Mouse (Mus musculus) urinary bladder, postnatal 36 days (tissue): Measurements from ENCODE around the gene Cnot10.
"Not testable (repeated sequence)": the region's sequence is repeated elsewhere in the genome, so short reads cannot be mapped to it uniquely, and the experiment has no call there.

Experiments used
- DNase-seq, 2 experiments: peaks; one replicate each; pipeline ENCODE4 v3.0.0; 2022; ENCODE audit warnings: low spot score in 2 of 2, mixed read lengths in 1 of 2

The Cnot10 gene

DNA sequence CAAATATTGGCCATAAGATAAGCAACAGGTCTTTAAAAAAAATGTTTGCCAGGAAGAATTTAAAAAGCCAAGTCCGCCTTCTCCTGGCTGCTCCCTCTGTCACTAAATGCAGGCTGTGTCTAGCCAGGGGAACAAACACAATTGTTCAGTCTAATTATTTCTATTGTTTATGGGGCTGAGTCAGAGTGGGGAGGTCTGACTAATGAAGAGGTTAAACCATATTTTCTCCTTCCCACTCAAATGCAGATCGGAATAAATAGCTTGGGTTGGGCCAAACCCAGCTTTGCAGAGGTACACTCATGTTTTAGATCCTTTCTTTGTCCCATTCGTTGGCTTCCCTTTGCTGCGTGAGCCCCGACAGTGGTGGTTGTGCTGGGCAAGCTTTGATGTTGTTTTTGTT lies 9.4 kb upstream of the Cnot10 start:
- no peak for DNase-seq

DNA sequence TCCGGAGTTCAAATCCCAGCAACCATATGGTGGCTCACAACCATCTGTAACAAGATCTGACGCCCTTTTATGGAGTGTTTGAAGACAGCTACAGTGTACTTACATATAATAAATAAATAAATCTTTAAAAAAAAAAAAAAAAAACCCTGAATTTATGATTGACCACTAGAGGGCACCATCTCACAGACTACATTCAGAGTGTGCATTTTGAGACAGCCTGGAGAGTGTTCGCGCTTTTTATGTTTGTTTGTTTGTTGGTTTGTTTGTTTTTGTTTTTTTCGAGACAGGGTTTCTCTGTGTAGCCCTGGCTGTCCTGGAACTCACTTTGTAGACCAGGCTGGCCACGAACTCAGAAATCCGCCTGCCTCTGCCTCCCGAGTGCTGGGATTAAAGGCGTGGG lies 8.5 kb upstream of the Cnot10 start:
- DNase-seq = not testable (repeated sequence)

DNA sequence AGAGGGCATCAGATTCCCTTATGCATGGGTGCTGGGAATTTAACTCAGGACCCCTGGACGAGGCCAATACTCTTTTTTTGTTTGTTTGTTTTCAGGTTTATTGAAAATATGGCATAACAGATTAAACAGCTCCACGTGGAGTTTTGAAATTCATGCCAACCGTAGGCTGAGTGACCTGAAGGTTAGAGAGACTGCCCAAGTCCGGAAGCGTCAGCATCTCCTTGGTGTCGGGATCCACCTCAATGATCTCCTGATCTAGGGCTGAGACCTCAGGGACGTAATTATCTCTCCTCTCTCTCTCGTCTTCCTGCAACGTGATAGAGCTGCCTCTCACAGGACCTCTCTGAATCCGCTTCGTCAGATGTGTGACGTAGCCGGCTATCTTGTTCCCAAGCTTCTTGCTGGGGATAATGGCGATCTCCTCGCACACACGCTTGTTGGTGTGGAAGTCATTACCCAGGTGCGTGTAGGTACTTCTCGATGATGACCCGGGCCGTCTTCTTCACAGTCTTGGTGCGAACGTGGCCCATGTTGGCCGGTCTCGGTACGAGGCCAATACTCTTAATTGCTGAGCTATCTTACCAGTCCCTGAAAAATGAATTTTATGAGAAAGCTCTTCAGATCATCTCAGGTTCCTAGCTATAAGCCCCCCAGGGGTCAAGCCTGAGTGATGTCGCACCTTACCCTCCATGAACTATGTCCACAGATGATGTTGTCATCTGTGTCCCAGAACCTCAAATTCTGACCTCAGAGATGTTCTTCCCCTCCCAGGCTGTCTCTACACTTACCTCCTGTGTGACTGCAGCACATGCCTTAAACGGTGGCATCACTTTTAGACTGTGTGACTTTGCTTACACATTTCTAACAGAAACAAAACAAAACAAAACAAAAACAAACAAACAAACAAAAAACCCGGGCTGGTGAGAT lies 7.8 kb upstream of the Cnot10 start:
- DNase-seq = no peak

DNA sequence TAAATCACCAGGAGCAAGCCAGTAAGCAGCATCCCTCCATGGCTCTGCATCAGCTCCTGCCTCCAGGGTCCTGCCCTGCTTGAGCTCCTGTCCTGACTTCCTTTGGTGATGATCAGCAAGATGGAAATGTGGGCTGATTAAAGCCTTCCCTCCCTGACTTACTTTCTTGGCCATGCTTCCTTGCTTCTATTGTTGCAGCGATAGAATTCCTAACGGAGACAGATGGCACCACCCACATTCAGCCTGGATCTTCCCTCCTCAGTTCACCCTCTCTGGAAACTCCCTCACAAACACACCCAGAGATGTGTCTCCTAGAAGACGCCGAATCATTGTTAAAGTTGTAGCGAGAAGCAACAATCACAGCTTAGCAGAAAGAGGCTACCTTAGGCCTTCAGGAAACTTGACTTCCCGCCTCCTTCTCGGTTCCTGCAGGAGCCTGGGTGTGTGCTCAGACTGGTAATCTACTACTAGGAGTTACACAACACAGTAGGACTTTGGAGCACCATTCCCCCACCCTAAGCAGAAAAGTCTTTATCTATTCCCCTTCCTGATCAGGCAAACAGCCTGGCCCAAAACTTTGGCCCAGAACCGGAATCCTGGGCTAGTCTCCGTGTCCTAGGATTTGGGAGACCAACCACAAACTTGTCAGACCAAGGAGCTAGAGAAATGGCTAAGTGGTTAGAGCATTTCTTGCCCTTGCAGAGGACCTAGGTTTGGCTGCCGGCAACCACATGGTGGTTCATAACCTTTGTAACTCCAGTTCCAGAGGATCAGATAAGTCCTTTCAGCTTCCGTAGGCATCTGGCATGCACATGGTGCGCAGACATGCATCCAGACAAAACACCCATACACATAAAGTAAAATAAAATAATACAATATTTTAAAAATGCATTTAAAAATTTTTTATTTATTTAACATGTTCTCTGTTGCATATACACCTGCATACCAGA lies 6.8 kb upstream of the Cnot10 start:
- no peak for DNase-seq

DNA sequence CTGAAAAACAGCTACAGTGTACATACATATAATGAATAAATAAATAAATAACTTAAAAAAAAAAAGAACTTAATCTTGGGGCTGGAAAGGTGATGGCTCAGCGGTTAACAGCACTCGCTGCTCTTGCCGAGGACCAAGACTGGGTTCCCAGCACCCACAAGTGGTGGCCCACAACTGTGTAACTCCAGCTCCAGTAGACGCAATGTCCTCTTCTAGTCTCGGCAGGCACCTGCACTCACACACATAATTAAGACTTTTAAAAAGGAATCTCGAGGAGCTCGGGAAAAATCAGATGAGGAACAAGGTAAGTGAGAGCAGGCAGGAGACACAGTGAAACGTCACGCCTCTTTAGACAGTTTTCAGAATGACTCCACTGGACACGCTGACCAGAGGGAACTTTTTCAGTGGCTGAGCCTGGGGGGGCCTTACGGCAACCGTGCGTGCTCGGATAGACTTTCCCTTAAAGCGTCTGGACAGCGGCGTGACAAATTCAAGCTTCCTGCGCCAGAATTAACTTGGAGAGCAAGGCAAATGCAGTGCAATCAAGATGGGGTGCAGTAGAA lies 717 bp downstream of the Cnot10 start:
- no peak for DNase-seq

DNA sequence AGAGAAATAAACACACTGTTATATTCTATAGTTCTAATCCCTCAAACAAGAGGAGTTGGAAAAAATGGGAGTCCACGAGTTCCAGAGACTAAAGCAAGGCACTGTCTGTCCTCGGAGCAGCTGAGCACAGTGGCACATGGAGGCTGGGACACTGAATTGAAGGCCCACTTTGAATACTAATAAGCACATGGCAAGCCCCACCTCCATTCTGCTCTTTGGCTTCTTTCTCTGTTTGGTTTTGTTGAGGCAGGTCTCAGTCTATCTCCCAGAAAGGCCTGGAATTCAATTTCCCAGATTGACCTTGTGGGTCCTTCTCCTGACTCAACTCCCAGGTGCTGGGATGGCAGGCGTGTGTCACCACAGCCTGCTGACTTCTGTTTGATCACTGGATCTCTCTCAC lies 3.2 kb downstream of the Cnot10 start:
- no peak for DNase-seq

DNA sequence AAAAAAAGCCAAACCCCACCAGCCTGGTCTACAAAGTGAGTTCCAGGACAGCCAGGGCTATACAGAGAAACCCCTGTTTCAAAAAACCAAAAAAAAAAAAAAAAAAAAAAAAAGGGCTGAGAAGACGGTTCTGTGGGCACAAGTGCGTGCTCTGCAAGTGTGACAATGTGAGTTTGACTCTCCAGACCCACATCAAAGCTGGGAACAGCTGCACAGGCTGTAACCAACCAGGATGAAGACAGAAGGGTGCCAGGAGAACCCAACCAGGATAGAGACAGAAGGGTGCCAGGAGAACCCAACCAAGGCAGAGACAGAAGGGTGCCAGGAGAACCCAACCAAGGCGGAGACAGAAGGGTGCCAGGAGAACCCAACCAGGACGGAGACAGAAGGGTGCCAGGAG lies 3.8 kb downstream of the Cnot10 start:
- no peak for DNase-seq

DNA sequence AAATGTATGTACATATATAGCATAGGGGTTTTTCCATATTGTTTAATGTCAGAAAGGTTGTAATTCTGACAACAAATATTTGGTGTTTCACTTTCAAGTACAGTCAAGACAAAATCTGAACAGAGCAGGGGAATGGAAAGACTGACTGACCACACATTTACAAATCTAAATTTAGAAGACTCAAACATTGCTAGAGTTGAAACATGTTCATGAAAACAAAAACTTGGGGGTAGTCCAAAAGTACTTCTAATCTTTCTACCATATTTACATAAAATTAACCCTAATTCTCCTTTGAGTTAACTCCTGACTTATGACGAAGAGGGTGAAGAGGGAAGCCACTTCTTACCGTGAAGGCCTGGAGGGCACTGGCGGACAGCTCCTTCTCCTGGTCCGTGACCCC lies 7.7 kb downstream of the Cnot10 start:
- DNase-seq = no peak

DNA sequence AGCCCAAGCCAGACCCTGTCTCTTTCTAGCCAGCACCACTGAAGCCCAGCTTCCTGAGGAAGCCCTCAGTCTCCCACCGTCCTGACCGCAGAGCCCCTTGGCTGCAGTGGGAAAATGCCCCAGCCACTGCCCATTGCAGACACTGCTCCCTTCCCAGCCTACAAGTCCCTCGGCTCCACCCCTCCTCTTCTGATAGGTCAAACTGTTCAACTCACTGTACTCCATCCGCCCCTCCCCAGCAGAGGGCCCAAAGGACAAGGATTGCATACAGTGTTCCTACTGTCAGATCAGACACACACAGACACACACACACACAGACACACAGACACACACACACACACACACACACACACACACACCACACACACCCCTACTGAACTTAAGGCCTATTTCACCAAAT lies 13.3 kb downstream of the Cnot10 start:
- DNase-seq = no peak

DNA sequence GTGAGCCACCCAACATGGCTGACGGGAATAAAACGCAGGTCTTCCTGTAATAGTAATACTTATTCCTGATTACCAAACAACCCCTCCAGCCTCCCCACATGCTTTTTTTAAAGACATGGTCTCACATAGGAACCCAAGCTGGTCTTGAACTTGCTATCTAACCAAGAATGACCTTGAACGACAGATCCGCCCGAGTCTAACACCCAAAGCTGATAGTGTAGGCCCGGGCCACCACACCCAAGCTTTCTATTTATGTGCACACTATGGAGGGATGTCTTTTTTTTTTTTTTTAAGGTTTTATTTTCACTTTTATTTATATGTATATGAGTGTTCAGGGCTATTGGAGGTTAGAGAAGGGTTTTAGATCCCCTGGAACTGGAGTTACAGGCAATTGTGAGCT lies 15.8 kb downstream of the Cnot10 start:
- DNase-seq = no peak

DNA sequence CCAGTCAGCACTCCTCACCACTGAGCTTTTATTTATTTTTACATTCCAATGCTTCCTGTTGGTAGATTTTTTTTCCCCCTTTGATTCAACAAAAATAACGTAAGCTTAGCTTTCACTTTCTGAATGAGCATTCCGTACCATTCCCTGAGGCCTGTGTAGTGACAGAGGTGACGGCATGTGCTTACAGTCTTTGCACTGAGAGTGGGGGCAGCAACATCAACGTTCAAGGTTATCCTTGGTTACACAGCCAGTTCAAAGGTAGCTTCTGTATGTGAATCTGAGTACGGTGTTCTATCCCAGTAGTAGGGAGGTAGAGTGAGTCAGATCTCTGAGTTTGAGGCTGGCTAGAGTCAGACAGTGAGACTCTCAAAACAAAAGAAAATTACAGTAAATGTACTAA lies 18.8 kb downstream of the Cnot10 start:
- DNase-seq = no peak

DNA sequence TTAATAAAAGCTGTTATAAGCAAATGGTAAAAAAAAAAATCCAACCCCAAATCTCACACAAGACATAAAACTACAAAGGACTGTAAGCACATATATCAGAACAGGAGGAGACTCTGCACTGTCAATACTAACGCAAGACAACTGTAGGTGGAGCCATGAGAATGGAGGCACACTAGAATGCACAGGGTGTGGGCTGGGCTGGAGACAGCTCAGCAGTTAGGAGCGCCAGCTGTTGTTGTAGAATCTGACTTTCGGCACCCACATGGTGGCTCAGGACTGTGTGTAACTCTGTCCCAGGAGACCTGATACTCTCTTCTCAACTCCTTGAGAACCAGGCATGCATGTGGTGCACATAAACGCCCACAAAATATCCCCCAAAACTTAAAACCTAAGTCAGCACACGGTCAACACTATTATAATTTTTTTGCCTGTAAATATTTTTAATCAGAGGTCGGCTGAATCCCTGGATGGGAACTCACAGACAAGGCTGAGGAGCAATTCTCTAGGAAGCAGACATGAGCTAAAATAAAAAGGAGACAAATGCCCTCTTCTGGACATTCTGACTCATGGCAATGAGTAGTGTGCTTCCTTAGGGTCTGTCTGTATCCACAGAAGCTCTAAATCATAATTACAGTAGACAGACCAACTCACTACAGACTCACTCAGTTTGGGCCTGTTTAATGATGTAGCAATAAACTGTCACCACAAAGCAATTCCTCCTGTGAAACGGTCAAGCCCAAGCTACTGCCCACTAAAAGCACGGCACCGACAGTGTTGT lies 25.6 kb downstream of the Cnot10 start:
- no peak for DNase-seq

DNA sequence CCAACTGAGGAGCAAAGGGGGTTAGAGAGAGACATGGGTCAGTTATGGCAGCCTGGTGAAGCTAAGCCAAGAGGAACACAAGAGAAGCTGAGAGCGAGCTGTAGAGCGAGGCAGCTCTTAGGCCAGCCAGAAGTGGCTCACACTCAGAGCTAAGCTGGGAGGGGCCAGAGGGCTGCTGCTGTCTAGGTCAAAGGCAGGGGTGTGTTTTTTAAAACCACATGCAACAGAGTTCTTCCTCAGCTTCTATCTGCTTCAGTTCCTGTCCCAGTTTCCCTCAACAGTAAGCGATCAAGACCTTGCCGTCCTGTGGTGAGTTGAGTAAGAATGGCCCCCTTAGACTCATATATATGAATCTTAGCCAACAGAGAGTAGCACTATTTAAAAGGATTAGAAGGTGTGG lies 27.0 kb downstream of the Cnot10 start:
- no peak for DNase-seq

DNA sequence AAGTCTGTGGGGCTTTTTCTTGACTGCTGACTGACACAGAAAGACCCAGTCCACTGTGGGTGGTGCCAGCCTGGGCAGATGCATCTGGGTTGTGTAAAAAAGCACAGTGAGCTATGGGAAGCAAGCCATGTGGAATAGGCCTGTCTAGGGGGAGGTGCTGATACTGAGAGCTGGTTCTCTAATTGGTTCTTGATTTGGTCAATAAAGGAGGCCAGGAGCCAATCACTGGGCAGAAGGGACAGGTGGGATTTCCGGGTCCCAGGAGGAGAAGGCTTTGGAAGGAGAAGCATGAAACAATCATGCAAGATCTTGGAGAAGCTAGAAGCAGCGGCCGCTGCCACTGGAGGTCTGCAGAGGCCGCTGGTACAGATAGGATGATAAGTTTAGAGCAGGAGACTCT lies 27.4 kb downstream of the Cnot10 start:
- no peak for DNase-seq

DNA sequence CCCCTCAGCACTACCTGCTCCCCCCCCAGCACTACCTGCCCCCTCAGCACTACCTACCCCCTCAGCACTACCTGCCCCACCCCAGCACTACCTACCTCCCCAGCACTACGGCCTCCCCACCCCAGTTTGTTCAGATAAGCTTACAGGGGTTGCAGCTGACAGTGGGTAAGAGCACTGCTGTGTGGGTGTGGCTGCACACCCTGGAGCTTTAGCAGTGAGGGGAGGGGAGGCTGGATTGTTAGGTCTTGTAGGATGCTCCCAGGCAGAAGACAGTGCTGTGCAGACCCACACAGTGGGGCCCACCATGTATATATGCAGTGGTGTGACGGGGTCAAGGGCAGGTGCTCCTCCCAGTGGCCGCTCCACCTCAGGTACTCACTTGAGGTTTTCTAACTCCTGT lies 29.7 kb downstream of the Cnot10 start:
- no peak for DNase-seq

DNA sequence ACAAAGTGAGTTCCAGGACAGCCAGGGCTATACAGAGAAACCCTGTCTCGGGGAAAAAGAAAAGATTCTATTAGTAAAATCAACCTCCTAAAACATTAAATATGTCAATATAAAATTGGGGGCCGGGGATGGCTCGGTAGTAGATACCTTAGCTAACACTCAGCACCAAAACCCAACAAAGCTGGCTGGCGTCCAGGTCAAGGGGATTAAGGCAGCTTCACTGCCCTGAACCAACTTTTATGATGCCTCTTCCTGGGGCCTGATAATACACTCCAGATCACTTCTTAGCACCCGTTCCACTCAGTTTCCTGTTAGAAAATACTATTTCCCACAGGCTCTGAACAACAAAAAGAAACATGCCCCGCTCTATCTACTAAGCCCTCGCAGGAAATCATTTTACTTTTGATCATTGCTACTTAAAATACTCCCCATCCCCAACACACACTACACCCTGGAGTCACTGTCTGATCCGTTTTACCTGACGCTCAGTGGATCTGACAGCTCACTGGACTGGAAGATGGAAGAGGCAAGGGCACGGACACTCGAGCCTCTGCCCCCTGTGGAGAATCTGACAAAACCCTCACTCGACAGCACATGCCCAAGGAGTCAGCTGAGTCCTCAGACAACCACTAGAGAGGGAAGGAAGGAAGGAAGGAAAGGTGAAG lies 36.0 kb downstream of the Cnot10 start:
- DNase-seq = no peak

DNA sequence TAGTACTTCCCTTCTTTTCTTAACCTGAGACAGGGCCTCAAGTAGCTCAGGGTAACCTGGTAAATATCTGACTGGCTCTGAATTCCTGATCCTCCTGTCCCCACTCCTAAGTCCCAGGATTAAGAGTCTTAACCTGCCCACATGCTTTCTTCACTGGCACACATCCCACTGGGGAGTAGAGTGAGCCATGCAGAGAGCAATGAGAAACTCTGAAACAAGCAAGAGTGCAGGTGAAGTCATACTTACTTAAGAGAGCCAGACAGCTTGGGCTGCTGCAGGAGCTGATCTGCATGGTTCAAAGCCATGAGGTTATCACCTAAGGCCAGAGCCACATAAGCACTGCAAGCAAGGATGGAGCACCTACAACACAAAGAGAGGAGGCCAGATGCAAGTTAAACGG lies 38.9 kb downstream of the Cnot10 start:
- no peak for DNase-seq

DNA sequence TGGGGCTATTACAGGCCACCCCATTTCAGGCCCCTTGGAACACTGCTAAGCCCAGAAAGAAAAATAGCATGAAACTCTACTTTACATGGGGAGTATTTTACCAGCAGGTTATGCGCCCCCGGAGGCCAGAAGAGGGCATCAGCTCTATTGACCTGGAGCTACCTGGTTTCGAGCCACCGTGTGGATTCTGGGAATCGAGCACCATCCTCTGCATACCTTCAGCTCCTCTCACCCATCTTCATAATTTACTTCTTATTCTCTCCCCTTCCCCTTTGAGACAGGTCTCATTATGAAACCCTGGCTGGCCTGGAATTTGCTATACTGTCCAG lies 55.0 kb downstream of the Cnot10 start:
- DNase-seq = no peak

DNA sequence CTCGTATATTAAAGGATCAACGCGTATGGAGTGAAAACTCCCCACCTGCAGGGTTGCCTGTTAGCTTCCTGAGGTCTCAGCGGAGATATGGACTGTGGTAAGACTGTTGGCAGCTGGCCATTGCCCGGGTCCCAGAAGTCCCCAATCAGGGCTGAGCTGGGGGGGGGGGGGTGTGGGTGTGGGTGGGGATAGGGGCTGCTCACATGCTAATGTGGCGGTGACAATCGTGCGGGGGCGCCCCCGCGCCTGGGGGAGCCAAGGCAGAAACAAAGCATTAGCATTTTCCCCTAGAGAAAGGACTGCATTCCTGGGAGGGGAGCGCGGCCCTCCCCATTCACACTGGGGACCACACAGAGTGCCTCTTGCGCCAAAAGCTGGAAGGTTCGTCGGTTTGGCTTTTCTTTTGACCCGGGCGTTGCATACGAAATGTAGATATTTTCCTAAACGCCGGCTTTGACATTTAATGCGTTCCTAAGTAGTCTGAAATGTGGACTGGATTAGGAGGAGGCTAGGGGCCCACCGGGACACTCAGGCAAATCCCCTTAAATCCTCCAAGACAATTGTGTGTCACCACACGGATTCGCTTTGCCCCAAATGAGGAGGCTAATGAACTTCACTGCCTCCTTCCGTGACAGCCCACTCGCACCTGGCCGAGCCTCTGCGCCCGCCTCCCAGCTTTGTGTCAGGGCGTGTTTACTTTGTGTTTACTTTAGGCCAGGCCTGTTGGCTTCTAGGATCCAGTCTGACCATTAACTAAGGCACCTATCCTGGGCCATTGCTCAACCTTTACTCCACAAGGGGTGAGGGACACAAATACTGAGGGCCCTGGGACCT lies 55.6 kb downstream of the Cnot10 start:
- DNase-seq = peak in 1 of 2 experiments; percentile 28

DNA sequence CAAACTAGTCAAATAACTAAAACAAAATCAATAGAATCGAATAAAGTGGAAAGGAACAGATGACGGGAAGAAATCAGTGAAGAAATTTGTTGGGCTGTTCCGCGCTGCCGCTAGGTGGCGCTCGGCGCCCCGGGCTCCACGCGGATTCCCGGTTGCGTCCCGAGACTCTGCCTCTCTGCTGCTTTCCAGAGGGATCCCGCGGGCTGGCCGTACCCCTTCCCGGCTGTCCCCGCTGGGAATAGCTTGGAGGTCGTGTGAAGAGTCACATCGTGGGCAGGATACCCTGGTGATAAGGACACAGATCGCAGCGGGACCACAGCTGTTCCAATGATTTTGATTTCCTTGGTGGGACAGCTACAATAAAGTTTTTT lies 56.2 kb downstream of the Cnot10 start:
- DNase-seq = peak; percentile 59 to 72
